Mouse (Mus musculus) kidney, postnatal 25 days (tissue): ENCODE data around the gene Pip5kl1.

ENCODE experiments used
- DNase-seq, 2 experiments: peaks; one replicate each; pipeline ENCODE4 v3.0.0; 2021; ENCODE audit warnings: mixed read lengths in 2 of 2

The Pip5kl1 gene

GRCm38 (mm10) chr2:32547964-32548739, 26.4 kb upstream of the Pip5kl1 start:
- peak; percentile 80 to 81 for DNase-seq

GRCm38 (mm10) chr2:32549171-32549570, 25.4 kb upstream of the Pip5kl1 start:
- DNase-seq = no peak

GRCm38 (mm10) chr2:32549764-32550163, 24.8 kb upstream of the Pip5kl1 start:
- peak in 1 of 2 experiments; percentile 65 for DNase-seq

- DNase-seq = no peak
Observed at GRCm38 (mm10) chr2:32551236-32551635, 23.4 kb upstream of the Pip5kl1 start.

- no peak for DNase-seq
Observed at GRCm38 (mm10) chr2:32553592-32554148, 20.9 kb upstream of the Pip5kl1 start.

- peak in 1 of 2 experiments; percentile 42 for DNase-seq
Observed at GRCm38 (mm10) chr2:32555484-32555883, 19.1 kb upstream of the Pip5kl1 start.

- no peak for DNase-seq
Observed at GRCm38 (mm10) chr2:32556019-32556418, 18.6 kb upstream of the Pip5kl1 start.

- DNase-seq = no peak
Observed at GRCm38 (mm10) chr2:32559570-32559969, 15.0 kb upstream of the Pip5kl1 start.

- peak; percentile 71 to 80 for DNase-seq
Observed at GRCm38 (mm10) chr2:32566536-32567063, 8.0 kb upstream of the Pip5kl1 start.

GRCm38 (mm10) chr2:32568149-32568548, 6.4 kb upstream of the Pip5kl1 start:
- DNase-seq = peak; percentile 46 to 75

GRCm38 (mm10) chr2:32568941-32569340, 5.7 kb upstream of the Pip5kl1 start:
- DNase-seq = no peak

- peak; percentile 94 to 95 for DNase-seq
Observed at GRCm38 (mm10) chr2:32570698-32571494, 3.7 kb upstream of the Pip5kl1 start, which contains the start of gene Dpm2. Dpm2 (plus strand) TSS chr2:32570858.

GRCm38 (mm10) chr2:32572196-32572595, 2.4 kb upstream of the Pip5kl1 start:
- no peak for DNase-seq

GRCm38 (mm10) chr2:32574901-32575585, 446 bp downstream of the Pip5kl1 start:
- DNase-seq = peak in 1 of 2 experiments; percentile 62

- no peak for DNase-seq
Observed at GRCm38 (mm10) chr2:32575586-32576160, 1.1 kb downstream of the Pip5kl1 start, which contains the start of gene 9430097D07Rik. 9430097D07Rik (minus strand) TSS chr2:32575684.

- DNase-seq = no peak
Observed at GRCm38 (mm10) chr2:32576532-32576931, 1.9 kb downstream of the Pip5kl1 start.

GRCm38 (mm10) chr2:32578146-32579046, 3.8 kb downstream of the Pip5kl1 start:
- DNase-seq = peak; percentile 50 to 75

- peak in 1 of 2 experiments; percentile 48 for DNase-seq
Observed at GRCm38 (mm10) chr2:32581450-32582095, 7.0 kb downstream of the Pip5kl1 start.

GRCm38 (mm10) chr2:32582830-32583799, 8.5 kb downstream of the Pip5kl1 start:
- DNase-seq = peak; percentile 79 to 85
